Mouse (Mus musculus): Measurements from ENCODE around the gene Ptpn20.
A peak's percentile ranks its signal among the peaks of the same experiment; 100 is the strongest.

Gene Ptpn20

GRCm38 (mm10) chr14:33677996-33678395 is 89.0 kb downstream of the Ptpn20 start:
- no peak for DNase-seq (ENCODE audit: low spot score in 2 of 2)

GRCm38 (mm10) chr14:33678740-33679139 is 89.7 kb downstream of the Ptpn20 start:
- DNase-seq (ENCODE audit: low spot score in 2 of 2): no peak

GRCm38 (mm10) chr14:33680621-33681020 is 91.6 kb downstream of the Ptpn20 start:
- peak; percentile 80 to 86 for DNase-seq (ENCODE audit: low spot score in 2 of 2)

- DNase-seq (ENCODE audit: low spot score in 2 of 2): no peak
These were observed 93.8 kb downstream of the Ptpn20 start for GRCm38 (mm10) chr14:33682768-33683167.

- DNase-seq (ENCODE audit: low spot score in 2 of 2): no peak
These were observed 94.7 kb downstream of the Ptpn20 start for GRCm38 (mm10) chr14:33683701-33684100.

- DNase-seq (ENCODE audit: low spot score in 2 of 2): peak; percentile 61 to 76
These were observed 98.5 kb downstream of the Ptpn20 start for GRCm38 (mm10) chr14:33687444-33688028.

- no peak for DNase-seq (ENCODE audit: low spot score in 2 of 2)
These were observed 100.0 kb downstream of the Ptpn20 start for GRCm38 (mm10) chr14:33689044-33689443.
